Mouse (Mus musculus): ENCODE data around the gene Mfap3l.
"Not testable (repeated sequence)": the region's sequence is repeated elsewhere in the genome, so short reads cannot be mapped to it uniquely, and the experiment has no call there.

The Mfap3l gene

DNA sequence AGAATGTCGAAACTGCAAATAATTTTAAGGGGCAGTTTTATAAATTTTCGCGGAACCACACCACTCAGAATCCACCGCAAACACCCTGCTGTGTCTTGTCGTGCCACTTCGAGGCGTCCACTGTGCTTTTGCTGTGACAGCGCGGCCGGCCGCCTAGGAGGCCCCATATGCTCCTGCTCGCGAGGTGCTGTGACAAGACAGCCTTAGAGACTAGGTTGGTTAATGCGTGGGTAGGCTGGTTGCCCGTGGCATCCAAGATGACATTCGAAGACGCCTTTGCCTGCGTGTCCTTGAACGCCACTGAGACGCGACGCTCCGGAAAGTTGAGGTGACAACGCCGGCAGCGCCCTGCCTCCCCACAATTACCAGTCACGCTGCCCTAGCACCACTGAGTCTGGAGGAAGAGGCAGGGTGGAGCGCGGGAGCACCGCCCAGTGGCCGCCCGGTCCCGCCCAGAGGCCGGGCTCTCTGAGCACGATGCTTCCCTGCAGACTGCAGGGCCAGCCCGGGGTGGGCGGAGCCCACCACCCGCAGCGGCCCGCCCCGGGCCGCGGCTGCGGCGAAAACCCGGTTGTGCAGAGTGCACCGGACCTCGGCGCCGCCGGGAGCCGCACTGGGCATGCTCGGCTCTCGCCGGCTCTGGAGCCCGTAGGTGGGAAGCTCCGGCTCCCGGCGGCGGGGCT, at the start of gene Mfap3l:
Gene Mfap3l, plus strand, starts transcription at position 578 of the 683 bp plus-strand sequence.
- DNase-seq (ENCODE audit: extremely low read depth, low read depth, low spot score): peak; percentile 59

DNA sequence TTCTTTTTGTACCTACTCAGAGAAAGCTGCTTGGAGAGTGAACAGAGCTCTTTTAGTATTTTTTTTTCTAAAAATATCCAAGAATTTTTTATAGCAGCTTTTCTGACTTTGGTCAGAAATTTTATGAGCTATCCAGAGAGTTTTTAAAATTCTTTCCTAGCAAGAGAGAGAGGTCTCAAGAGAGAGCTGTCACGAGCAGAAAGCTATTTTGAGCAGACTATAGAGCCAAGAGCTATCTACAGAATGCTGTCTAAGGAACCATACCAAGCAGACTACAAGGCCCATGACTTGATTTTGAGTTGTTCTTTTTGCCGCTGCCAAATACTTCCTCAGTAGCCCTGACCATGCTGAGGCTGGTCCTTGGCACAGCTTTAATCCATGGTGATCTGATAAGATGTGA, 49.3 kb upstream of the Mfap3l start:
- no peak for DNase-seq (ENCODE audit: extremely low read depth, low read depth, low spot score)

DNA sequence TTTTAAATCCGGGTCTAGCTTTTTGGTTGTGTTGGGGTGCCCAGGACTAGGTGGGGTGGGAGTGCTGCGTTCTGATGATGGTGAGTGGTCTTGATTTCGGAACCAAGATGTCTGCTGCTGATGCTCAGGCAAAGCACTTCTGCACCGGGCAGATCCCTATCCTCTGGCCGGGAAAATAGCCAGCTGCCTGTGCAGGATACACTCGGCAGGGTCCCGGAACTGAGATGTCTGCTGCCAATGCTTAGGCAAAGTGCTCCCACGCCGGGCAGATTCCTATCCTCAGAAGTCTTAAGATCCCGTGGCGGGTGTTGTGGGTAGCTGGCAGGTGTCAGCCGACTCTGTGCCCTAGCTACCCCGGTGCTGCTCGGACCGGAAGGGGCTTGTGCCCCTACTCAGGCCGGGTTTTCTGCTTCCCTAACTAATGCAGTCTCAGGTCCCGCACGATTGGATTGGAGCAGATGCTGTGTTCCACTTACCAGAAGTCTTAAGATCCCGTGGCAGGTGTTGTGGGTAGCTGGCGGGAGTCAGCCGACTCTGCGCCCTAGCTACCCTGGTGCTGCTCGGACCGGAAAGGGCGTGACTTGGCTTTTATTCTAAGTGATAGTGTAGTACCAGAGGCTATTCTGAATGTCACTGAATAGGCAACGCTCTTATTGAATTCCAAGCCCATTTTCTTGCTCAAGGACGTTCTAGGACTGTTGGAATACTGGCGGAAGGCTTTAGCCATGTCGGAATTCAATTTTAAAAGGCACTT, 41.1 kb upstream of the Mfap3l start:
- not testable (repeated sequence) for DNase-seq (ENCODE audit: extremely low read depth, low read depth, low spot score)

DNA sequence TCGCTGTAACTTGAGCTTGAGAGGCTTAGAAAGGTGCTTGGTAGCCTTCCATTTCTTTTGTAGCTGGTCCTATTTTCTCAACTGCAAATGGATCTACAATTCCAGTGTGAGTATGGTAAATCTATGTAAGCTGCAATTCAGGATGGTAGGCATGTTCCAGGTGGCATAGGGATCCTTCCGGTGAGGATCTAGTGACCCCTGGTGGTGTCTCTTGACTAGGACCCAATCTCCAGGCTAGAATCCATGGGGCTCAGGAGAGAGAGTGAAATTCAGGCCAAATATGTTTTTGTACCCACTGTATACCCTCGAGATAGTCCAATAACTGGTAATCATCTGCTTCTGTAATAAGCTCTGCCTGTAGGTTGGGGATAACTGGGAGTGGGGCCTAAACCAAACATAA, 37.9 kb upstream of the Mfap3l start:
- no peak for DNase-seq (ENCODE audit: extremely low read depth, low read depth, low spot score)

DNA sequence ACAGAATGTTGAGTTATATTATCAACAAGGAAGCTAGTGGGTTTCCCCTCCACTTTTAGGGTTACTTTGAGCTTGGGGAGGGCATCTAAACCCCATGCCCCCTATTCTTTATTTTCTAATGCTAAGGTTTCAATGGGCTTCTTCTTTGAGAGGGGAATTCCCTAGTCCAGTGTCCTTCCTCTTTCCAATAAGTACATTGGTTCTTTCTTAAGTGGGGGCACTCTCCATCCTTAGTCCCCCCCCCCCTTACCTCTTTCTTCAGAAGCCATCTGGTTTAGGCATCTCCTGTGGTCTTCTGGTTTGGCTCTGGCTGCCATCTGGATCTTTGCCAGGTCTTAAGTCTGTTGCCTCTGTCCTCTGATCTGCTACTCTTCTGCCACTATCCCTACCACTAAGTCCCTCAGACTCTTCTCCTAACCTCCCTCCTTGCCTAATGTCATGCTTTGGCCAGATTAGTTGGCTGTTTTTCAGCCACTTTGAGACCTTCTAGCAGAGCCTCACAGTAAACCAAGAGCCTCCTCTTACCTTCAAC, 21.0 kb upstream of the Mfap3l start:
- DNase-seq (ENCODE audit: extremely low read depth, low read depth, low spot score): no peak

DNA sequence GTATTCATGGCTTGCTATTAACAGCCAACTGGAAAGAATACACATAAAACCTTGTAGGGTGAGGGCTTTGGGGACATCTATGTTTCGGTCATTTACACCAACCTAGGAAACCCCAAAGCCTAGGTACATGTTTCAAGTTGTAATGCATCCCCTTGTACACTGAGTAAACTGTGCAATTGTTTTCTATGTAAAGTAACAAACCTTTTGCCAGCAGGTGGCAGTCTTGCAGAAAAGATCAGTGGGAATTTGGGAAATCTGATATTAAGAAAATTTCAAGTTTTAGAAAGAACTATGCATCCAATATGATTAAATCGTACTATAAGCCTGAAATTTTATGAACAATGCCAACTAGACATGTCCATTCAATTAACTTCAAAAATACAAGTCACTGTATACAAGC, 15.7 kb upstream of the Mfap3l start:
- DNase-seq (ENCODE audit: extremely low read depth, low read depth, low spot score): no peak

DNA sequence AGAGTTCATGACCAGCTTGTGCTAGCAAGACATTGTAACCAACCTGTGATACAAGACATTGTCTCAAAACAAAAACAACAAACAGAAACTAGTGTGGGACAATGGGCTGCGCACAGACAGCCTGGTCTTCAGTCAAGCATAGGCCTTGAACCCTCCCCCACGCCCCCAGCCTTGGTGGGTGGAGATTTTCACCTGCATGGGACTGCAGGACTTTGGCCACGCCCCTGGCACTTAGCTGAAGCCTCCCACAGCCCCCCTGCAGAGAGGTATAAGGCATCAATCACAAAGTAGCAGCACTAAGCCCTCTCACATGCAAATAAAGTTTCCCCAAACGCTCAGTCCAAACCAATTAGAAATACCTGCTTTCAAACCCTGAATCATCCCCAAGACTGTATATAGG, 11.1 kb upstream of the Mfap3l start:
- DNase-seq (ENCODE audit: extremely low read depth, low read depth, low spot score): no peak

DNA sequence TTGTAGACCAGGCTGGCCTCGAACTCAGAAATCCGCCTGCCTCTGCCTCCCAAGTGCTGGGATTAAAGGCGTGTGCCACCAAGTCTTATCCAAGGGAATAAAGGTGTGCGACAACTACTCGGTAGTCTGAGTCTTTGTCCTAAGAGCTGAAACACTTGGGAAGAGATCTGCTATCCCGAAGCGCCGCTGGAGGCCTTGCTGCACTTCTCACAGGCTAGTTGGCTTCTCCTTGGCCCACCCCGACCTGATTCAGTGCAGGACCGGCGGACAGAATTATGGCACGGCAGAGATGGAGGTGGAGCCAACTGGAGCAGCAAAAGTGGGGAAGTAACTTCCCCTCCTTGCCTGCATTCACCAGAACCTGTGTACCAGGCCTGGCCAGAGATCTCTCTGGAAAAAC, 10.6 kb upstream of the Mfap3l start:
- no peak for DNase-seq (ENCODE audit: extremely low read depth, low read depth, low spot score)

DNA sequence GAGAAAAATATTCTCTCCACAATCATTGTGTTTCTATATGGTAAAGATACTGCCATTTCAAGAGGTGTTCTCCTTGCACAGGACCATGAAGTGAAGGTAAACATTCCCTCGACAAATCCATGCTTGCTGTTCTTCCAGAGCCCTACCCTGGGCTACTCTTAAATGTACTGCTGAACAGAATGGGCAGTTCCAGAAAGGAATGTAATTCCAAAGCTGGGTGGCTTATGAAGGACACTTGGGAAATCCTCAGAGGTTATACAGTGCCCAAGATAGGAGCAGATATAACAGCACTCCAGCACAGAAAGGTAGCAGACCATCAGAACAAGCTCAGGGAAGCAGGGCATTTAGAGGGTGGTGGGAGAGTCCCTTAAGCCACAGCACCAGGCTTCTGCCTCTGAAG, 9.2 kb upstream of the Mfap3l start:
- no peak for DNase-seq (ENCODE audit: extremely low read depth, low read depth, low spot score)

DNA sequence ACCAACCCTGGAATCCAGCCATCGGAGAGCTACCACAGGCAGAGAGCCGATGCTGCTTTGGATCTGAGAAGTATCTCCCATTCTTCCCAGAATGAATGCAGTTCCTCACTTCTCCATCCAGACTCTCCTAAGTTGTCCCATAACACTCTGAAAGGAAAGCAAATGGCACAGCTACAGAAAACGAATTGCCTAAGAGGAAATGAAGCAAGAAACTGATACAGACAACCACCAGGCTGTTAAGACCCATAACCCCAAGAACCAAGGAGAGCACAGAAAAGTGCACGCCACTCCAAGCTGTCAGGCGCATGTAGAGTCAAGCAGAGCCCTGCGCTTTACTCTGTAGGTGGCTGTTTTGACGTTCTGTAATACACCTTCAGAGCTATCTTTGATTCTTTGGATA, 7.9 kb upstream of the Mfap3l start:
- no peak for DNase-seq (ENCODE audit: extremely low read depth, low read depth, low spot score)

DNA sequence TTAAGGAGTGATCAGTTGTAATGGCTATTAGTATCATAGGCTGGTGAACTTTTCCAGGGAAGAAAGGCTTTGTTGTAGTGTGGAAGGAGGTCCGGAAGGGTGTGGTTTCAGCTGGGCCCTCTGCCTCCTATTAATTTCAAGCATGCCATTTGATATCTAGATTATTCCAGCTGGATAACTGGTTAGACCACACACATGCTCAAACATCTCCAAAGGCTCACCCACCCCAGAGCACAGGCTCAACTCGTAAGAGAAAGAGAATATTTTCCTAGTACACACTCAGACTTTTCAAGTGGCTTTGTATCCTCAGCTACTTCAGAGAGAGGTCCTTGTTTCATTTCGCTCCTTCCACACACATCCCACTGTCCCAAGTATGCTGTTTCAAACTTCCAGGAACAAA, 4.7 kb upstream of the Mfap3l start:
- no peak for DNase-seq (ENCODE audit: extremely low read depth, low read depth, low spot score)

DNA sequence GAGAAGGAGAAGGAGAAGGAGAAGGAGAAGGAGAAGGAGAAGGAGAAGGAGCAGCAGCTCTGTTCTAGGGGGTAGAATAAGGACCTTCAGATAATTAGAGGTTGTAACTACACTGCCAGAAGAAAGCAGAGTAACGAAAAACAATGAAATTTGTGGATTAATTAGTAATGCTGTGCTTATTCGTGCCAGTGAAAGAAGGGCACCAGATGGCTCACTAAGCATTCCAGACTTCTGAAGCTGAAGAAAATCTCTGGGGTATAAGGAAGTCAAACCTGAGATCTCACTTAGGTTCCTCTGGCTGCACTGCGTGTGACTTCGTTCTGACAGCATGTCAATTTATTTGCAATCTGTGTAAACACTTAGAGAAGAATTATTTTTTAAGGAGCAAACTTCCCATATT, 3.6 kb upstream of the Mfap3l start:
- no peak for DNase-seq (ENCODE audit: extremely low read depth, low read depth, low spot score)

DNA sequence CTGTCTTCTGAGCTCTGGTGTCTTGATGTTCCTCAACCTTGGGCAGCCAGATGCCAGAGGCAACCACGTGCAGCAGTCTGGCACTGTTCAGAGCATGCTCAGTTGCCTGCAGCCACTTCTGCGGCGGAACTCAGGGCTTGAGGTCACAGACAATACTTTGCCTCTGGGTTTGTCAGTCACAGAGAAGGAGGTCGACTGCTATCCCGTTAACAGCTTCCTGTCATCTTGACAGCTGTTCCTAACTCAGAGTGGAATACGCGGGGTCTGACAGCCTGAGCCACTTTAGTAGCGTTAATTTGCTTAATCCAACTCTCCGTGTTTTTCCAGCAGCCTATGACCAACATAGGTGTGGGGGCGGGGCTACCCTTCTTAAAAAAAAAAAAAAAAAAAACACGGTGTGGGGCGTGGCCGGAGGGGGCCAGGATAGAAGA, 1.1 kb upstream of the Mfap3l start:
- DNase-seq (ENCODE audit: extremely low read depth, low read depth, low spot score): peak; percentile 56

DNA sequence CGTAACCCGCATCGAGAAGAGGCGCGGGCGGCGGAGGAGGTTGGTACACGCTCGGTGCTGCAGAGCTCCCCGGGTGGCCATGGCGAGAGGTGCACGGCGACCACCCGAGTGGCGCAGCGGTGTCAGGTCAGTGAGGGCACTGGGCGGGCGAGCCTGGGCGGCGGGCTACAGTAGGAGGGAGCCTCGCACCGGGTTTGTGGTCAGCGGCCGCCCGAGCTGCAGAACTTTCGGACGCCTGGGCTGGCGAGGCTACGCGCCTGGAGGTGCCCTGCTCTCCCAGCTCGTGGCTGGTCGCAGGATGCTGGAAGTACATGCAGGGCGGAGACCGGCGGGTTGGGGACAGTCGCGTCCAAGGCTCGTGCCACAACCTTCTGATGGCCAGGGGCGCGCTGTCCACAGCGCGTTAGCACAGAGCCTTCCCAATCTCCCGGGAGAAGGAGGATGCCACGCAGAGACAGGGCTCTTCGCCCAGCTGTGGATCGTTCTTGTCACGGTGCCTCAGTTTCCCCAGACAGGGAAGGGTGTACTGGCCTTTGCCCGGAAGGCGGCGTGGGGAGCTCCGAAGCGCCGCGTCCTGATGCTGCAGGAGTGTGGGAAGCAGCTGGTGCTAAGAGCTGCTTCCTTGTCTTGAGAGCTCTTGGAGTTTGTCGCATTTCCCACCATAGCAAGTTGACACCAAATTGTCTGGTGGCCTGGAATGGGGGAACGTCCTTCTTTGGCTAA, 467 bp downstream of the Mfap3l start:
- no peak for DNase-seq (ENCODE audit: extremely low read depth, low read depth, low spot score)

DNA sequence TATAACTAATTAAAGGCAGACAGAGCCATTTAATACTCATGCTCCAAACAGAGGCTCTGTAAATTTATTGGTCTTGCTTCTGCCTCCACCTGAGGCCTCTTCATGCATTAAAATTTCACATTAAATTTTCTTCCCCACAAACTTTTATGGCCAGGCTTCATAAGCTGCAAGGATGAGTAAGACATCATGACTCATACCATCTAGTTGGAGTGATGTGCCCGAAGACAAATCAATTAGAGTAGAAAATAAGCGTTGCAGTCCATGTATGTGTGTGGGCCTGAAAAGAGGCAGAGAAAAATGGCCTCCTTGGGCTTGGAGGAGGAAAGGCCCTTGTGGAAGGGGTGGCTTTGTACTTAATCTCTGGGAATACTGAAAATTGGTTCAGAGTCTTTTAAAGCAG, 2.3 kb downstream of the Mfap3l start:
- DNase-seq (ENCODE audit: extremely low read depth, low read depth, low spot score): no peak

DNA sequence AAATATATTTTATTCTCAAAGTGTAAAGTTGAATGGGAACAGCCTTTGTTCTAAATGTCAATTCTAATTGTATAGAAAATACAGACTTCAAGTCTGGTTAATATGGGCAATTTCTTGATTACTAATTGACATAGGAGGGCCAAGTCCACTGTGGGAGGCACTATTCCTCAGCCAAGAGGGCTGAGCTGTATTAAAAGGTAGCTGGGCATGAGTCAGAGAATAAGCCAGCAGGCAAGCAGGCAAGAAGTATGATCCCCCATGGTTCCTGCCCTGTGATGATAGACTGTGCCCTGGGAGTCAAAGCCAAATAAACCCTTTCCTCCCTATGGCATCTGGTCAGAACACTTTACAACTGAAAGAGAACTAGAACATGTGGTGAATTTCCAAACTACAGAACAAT, 3.2 kb downstream of the Mfap3l start:
- no peak for DNase-seq (ENCODE audit: extremely low read depth, low read depth, low spot score)

DNA sequence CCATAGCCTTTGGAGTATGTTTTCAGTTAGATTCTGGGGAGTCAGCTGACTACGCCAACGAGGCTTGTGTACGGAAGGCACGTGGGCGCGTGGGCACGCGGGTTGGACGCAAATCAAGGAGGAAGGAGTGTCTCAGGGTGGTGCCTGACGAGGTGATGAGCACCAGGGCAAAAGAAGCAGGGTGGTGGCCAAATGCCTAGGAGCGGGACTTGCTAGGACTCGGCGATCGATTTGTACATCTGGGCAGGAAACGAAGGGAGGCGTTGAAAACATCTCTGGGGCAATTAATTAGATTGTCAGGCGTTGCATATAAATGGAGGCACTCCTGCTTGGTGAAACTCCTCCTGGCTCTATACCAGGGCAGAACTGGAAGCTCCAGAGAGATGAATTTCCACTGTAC, 7.4 kb downstream of the Mfap3l start:
- DNase-seq (ENCODE audit: extremely low read depth, low read depth, low spot score): peak; percentile 97

DNA sequence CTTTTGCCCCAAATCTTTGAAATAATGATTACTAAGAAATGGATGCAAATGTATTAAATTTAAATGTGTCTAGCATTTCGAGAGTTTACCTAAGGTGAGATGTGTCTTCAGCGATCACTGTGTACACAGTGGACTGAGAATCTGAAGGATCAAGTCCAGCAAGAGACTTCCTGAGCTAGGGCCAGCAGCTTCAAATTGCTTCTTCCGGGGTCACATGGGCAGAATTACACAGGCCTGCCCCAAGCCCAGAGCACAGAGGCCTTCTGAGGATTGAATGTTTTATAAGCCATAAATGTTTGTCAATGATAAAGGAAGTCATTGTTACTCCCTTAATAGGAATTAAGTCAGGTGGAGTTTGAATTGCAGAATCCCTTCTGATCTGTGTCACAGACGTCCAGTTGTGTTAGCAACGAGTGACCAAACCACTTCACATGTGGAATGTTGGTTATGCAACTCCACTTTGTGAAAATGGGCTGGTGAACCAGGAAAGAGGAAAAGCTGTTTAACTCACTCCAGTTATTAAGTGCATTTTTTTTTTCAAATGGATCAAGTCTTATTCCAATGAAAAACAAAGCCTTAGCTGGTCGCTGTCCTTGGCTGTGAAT, 10.9 kb downstream of the Mfap3l start:
- DNase-seq (ENCODE audit: extremely low read depth, low read depth, low spot score): peak; percentile 47

DNA sequence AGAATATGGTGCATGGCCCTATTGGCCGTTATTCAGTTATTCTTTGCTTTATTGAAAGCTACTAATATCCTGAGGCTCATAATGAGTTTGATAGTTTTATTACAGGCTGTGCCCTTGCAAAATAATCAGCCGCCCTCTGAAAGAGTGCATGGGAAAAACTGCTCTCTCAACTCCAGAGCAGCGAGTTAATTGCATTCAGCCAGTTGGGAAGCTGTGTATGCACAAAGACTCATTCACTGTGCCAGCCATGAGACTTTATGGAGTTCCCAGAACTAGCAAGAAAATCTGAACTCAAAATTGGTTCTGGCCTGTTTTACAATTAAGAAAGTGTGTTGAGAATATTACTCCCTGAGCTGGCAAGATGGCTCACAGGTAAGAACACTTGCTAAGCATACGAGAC, 12.5 kb downstream of the Mfap3l start:
- DNase-seq (ENCODE audit: extremely low read depth, low read depth, low spot score): no peak

DNA sequence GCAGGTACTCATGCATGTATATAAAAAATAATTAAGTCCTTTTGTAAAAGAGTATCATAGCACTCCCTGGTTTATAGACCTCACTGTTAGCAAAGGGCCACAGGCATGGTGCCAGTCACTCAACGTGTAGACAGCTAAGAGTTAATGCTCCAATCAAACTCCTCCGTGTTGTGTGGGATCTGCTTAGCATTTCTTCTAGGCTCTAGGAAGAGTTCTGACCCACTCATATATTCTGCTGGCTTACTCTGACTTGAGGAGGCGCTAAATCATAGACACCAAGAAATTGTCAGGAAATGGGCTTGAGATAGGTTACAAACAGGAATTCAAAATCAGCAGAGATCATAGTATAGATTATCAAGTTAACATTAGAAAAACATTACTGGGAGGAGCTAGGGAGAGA, 13.3 kb downstream of the Mfap3l start:
- no peak for DNase-seq (ENCODE audit: extremely low read depth, low read depth, low spot score)

DNA sequence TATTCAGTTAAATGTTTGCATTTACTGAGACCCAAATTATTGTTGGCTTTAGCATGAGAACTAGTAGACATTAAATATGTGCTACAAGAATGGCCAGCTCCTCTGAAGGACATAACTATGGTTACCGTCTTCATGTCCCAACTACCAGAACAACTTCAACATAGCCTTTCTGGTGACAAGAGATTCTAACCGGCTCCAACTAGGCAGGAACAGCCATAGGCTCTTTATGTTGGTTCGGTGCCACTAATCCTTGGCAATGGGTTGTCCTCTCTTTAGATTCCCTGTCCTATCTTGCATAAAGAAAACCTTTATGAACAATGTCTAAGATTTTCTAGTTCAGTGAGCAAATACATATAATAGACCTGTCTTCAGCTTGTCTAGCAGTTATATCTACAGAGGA, 14.7 kb downstream of the Mfap3l start:
- DNase-seq (ENCODE audit: extremely low read depth, low read depth, low spot score): peak; percentile 99

Measured in fat pad, adult 2 months (tissue).